Mouse (Mus musculus) forelimb bud, embryonic 11.5 days (tissue): ENCODE results near the gene Igf1r.

ENCODE experiments used
- DNase-seq: peaks from one replicate; pipeline ENCODE4 v3.0.0-alpha.2; 2012; ENCODE audit warnings: low read depth, low spot score

Igf1r gene

DNA sequence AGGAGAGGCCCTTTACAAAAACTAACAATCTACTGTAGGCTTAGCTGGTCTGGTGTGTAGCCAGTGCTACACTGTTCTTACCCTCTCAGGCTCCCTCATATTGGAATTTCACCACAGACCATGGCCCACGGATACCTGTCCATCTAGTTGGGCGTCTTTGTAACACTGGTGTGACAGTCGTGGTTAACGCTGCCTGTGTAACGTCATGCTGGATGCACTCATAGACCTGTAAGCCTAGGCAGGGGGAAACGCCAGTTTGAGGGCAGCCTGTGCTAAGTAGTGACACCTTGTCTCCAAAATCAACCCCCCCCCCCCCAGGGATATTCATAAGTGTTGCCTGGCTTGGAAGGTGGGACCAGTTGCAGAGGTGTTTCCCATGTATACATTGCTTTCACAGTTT is 4.7 kb downstream of the Igf1r start:
- DNase-seq, result no peak

- no peak for DNase-seq
Observed at GRCm38 (mm10) chr7:67958045-67958444, 5.4 kb downstream of the Igf1r start.

DNA sequence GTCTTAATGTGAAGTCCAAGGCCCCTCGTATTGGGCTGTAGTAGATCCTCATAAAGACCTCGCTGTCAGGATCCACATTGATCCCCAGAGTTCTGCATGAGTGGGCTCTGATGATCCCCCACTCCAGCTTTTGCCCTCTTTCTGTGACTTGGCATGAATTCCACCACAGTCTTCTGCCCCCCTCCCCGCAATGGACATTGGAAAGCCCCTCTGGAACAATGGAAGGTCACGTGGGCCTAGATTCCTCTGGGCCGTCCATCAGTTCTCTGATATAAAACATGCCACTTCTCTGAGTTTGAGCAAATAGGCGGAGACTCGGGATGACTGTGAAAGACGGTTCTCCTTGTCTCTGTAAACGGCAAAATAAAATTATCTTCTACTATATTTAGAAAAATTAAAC is 8.1 kb downstream of the Igf1r start:
- no peak for DNase-seq

GRCm38 (mm10) chr7:67961567-67962267 is 9.1 kb downstream of the Igf1r start:
- DNase-seq, result peak; percentile 85

DNA sequence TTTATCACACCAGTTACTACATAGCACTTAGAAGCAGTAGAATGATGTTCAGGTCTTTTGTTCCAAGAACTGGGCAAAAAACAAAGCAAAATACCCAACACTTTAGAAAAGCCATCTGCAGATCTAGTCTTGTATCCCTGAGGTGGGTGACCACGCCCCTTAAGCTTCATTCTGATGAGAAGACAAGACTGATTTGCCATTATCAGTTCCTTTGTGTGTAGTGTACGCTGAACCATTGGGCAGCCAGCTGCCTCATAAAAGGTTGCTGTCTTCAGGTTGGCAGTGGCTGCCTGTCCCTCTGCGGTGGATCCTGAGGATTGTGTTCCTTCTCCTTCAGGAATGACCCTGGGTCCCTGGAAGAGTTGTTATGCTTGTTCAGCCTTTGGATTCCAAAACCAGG is 11.1 kb downstream of the Igf1r start:
- no peak for DNase-seq

DNA sequence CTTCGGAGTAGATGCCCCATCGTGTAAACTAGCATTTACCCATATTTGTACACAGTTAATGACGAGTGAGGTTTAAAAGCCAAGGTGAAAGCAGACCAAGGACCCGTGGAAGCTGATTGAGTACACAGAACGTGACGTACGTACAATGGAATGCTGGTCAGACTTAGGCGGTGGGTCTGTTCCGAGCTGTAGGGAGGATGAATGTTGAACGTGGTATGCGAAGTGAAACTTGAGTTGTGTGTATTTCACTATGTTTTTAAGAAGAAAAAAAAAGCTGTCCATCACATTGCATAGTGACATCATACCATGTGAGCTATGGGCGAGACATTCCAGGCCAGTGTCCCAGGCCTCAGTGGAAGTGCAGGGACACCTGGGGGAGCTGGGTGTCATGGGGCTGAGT is 15.8 kb downstream of the Igf1r start:
- DNase-seq, result no peak

DNA sequence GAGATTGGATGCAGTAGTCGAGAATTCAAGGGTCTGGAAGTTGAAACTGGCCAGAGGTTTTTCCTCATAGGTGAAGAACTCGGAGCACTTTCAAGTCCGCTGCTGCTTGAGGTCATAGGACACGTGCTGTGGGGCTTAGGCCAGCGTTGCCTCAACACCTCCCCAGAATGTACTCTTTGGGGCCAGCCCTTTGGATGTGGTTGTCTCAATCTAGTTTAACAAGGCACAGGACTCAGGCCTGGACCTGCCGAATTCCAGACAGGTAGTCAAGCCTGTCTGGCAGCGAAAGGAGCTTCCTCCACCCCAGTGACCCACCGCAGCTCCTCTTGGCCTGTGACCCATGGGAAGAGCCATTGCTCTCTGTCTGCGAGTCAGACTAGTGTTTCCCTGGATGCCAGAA is 16.4 kb downstream of the Igf1r start:
- no peak for DNase-seq

DNA sequence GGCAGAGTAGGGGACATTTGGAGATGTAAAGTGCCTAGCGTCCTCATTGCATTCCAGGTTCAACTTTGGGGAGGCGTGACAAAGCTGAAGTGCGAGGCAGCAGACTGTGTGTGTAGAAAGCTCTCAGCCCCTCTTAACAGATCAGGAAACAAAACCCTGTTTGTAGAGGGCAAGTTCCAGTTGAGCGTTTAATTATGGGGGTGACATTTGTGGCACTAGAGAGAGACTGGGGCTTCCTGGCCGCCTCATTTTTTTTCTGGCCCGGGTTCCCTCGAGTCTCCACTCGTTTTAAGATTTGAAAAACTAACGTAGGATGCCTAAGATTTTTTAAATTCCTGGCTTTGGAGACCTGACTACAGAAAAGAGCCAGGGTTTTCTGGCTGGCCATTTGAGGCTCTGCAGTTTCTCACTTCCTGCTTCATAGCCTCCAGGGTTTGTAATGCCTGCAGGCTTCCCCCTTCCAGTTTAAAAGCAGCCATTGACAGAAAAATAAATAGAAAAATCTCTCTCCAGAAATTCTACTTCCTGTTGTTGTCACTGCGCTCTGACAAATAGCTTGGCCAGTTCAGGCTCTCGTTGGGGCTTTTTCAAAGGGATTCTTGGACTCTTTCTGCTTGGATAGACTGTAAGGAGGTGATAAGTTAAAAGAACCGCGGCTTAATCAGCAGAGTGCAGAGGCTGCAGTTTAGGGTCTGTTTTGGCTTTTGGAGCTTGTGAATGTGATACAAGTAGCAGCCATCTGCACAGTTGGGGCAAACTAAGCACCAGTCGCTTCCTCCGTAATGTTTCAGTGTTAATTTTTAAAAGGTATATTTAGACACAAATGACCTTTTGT is 20.8 kb downstream of the Igf1r start:
- peak; percentile 55 for DNase-seq

- DNase-seq, result no peak
Observed at GRCm38 (mm10) chr7:67981956-67982355, 29.3 kb downstream of the Igf1r start.

- no peak for DNase-seq
Observed at GRCm38 (mm10) chr7:67982809-67983208, 30.2 kb downstream of the Igf1r start.

DNA sequence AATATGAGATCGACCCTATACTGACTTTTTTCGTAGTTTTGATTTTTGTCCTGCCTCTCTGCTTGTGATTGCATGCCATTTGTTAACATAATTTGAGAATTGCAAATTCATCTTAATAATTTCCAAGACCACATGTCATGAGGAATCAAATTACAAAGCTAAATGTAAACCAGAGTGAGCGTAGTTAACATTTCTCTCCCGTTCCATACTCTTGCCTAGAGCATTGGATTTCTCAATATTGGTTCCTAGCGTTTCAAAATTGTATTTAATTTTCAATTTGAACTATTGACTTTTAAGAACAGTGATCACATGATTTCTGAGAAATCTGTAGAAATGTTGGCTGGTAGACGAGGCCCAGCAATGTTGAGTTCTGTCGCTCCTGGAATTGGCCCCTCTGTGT is 30.8 kb downstream of the Igf1r start:
- no peak for DNase-seq

GRCm38 (mm10) chr7:67985003-67985416 is 32.4 kb downstream of the Igf1r start:
- no peak for DNase-seq

GRCm38 (mm10) chr7:67985511-67985910 is 32.9 kb downstream of the Igf1r start:
- DNase-seq, result no peak

DNA sequence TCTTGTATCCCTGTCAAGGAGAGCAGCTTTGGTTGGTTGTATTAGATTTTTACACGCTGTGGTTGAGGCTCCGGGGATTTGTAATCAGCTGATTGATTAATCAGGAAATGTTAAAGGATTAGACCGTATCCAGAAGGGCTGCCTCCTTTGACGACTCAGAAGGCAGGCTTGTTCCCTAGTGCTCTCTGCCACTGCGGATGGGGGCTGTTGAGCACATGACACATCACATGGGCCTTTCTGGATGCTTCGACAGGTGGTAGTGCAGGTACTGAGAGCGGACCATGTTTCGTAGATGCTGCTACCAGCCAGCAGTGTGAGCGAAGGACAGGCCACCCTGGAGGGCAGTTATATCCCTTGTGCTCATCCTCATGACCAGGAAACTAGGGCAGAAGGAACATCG is 33.6 kb downstream of the Igf1r start:
- DNase-seq, result no peak

DNA sequence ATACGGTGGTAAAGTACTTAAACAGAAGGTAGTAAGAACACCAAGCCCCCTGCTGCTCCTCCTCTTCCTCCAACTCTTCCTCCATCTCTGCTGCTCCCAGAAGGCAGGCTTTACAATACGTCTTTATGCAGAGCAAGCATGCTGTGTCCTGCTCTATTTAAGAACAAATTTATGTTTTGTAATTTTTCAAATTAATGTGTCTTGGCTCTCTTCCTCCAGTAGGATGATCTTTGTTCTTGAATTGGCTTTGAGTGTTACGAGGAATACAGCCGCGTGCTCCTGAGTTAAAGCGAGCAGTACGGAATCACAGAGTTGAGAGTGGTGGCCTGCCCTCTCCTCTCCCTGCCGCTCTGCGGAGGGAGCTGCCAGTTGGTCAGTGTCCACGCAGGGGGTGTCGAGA is 34.2 kb downstream of the Igf1r start:
- DNase-seq, result no peak

DNA sequence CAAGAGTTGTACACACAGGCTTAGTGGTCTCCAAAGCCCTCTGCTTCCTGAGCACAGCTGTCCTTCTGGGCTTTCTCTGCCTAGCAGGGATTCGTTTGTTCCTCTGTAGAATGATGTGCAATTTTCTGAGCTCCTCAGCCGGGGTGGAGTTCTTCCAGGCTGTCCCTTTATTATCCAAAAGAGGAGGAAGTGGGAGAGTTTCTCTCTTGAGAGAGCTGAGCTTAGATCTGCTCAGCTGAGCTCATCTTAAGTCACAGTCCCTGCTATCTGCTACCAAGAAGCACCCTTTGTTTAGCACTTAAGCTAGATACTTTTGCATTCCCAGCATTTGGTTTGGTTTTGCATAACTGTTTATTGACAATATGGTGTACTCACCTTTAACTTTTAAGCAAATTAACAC is 36.7 kb downstream of the Igf1r start:
- no peak for DNase-seq

DNA sequence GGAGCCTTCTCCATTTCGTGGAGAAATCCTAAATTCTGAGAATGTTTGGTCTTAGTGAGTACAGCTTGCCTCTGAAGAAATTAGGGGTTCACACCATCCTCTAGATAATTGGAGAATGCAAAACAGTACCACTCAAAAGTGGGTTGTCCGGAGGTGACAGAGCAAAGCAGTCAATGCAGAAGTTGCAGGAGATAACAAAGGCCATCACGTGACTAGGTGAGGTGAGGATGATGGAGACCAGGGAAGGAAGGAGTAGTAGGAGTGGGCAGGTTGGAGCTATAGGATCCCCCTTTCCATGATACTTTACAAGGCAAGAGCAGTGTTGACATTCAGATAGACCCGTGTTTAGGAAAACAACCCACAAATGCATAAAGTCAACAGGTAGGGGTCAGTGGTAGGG is 41.0 kb downstream of the Igf1r start:
- DNase-seq, result no peak

- no peak for DNase-seq
Observed at GRCm38 (mm10) chr7:67994346-67994858, 41.8 kb downstream of the Igf1r start.

DNA sequence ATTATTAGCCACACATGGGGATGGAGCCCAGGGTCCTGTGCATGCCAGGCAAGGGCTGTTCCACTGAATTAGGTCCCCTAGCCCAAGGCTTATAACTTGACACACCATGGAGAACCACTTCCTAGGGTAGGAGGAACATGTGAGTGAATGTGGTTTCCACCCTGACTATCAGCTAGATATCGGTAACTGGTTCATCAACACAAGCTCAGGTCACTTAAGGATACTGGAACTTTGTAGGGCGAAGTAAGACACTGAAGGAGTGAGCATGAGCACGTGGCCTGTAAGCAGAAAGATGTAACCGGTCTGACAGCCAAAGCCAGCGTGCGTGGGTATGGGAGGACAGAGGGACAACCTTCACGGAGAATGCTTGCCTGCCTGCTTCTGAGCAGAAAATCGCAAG is 42.6 kb downstream of the Igf1r start:
- no peak for DNase-seq

DNA sequence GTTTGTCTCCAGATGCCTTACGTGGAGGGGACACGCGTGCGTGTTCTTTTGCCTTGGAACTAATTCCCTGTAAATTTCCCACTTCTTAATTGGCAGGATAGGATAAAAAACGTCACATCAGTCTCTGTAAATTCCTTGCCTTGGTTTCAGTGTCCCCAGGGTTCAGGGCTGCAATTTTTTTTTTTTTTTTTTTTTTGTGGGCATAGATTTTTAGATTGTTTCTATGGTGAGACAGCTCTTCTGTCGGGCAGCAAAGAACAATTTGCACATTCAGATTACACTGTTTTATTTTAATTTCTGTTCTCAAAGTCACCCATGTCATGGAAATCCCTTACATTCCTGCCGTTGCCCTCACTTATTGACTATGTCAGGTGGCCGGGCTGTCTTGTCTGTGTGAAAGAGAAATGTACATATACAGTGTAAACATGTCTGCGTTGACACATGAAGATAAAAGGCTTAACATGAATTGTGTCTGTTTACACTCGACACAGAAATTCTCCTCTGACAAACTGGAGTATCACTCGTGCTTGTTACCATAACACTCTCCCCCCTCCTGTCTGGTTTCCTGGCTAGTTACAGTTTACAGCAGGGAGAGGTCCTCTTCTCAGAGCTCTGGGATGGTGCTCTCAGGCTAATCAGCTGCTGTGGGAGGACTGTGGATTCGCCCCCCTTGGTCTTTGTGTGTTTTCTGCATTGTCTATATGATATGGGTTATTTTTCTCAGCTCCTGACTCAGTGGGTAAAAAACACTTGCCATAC is 43.8 kb downstream of the Igf1r start:
- no peak for DNase-seq

DNA sequence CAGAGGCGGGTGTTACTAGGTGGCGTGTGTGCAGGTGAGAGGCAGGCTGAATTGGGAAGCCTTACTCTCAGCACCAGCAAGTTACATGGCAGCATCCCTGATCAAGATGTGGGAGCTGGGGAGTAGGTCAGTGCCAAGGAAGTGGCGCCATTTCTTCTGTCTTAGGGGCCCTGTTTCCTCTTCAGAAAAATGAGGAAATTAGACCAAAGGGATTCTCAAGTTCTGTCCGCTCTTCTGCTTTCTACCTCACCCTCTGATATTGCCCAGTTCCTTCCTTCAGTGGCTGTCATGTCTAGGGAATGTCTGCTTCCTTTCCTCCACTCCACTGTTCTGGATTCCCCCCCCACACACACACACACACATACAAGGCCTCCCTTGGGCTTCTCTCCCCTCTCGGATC is 48.6 kb downstream of the Igf1r start:
- DNase-seq, result no peak

- DNase-seq, result no peak
Observed at GRCm38 (mm10) chr7:68006074-68006473, 53.4 kb downstream of the Igf1r start.
